Mouse (Mus musculus): ENCODE results near the gene Atp8a2.
"Not testable (repeated sequence)": the region's sequence is repeated elsewhere in the genome, so short reads cannot be mapped to it uniquely, and the experiment has no call there.

Atp8a2 gene

GRCm38 (mm10) chr14:60015891-60016290, 181.1 kb downstream of the Atp8a2 start:
- DNase-seq (ENCODE audit: low spot score), result peak; percentile 95

GRCm38 (mm10) chr14:60001801-60002200, 195.2 kb downstream of the Atp8a2 start:
- no peak for DNase-seq (ENCODE audit: low spot score)

GRCm38 (mm10) chr14:59988860-59989259, 208.1 kb downstream of the Atp8a2 start:
- peak; percentile 65 for DNase-seq (ENCODE audit: low spot score)

- DNase-seq (ENCODE audit: low spot score), result no peak
Observed at GRCm38 (mm10) chr14:59987975-59988374, 209.0 kb downstream of the Atp8a2 start.

GRCm38 (mm10) chr14:59978007-59978406, 219.0 kb downstream of the Atp8a2 start:
- DNase-seq (ENCODE audit: low spot score), result peak; percentile 23

GRCm38 (mm10) chr14:59971221-59971730, 225.7 kb downstream of the Atp8a2 start:
- no peak for DNase-seq (ENCODE audit: low spot score)

- peak; percentile 90 for DNase-seq (ENCODE audit: low spot score)
Observed at GRCm38 (mm10) chr14:59969485-59970134, 227.4 kb downstream of the Atp8a2 start.

- no peak for DNase-seq (ENCODE audit: low spot score)
Observed at GRCm38 (mm10) chr14:59967847-59968550, 229.0 kb downstream of the Atp8a2 start.

- DNase-seq (ENCODE audit: low spot score), result no peak
Observed at GRCm38 (mm10) chr14:59966981-59967380, 230.0 kb downstream of the Atp8a2 start.

GRCm38 (mm10) chr14:59964569-59964968, 232.4 kb downstream of the Atp8a2 start:
- no peak for DNase-seq (ENCODE audit: low spot score)

- peak; percentile 40 for DNase-seq (ENCODE audit: low spot score)
Observed at GRCm38 (mm10) chr14:59960961-59961360, 236.0 kb downstream of the Atp8a2 start.

- peak; percentile 43 for DNase-seq (ENCODE audit: low spot score)
Observed at GRCm38 (mm10) chr14:59960214-59960890, 236.6 kb downstream of the Atp8a2 start.

GRCm38 (mm10) chr14:59959723-59960122, 237.3 kb downstream of the Atp8a2 start:
- no peak for DNase-seq (ENCODE audit: low spot score)

GRCm38 (mm10) chr14:59949983-59950382, 247.0 kb downstream of the Atp8a2 start:
- DNase-seq (ENCODE audit: low spot score), result no peak

- peak; percentile 94 for DNase-seq (ENCODE audit: low spot score)
Observed at GRCm38 (mm10) chr14:59942864-59943611, 253.9 kb downstream of the Atp8a2 start.

GRCm38 (mm10) chr14:59942199-59942598, 254.8 kb downstream of the Atp8a2 start:
- no peak for DNase-seq (ENCODE audit: low spot score)

- DNase-seq (ENCODE audit: low spot score), result no peak
Observed at GRCm38 (mm10) chr14:59932355-59932754, 264.6 kb downstream of the Atp8a2 start.

- no peak for DNase-seq (ENCODE audit: low spot score)
Observed at GRCm38 (mm10) chr14:59931412-59932058, 265.4 kb downstream of the Atp8a2 start.

- DNase-seq (ENCODE audit: low spot score), result not testable (repeated sequence)
Observed at GRCm38 (mm10) chr14:59929190-59929589, 267.8 kb downstream of the Atp8a2 start.

- DNase-seq (ENCODE audit: low spot score), result no peak
Observed at GRCm38 (mm10) chr14:59928781-59929180, 268.2 kb downstream of the Atp8a2 start.

- no peak for DNase-seq (ENCODE audit: low spot score)
Observed at GRCm38 (mm10) chr14:59927804-59928203, 269.2 kb downstream of the Atp8a2 start.

GRCm38 (mm10) chr14:59919865-59920264, 277.1 kb downstream of the Atp8a2 start:
- no peak for DNase-seq (ENCODE audit: low spot score)

All from retina, embryonic 14.5 days (tissue).